Mouse (Mus musculus) Patski (cell line): ENCODE results near the gene Pmm1. TPM values are rescaled to one million over a fixed set of nuclear protein-coding genes. Genes with fewer than 3 reads are reported as not detected.

Source experiments
- ATAC-seq: fragments of 100-300 bp; one replicate; pipeline ENCODE4 v1.8.0; 2021
- CTCF ChIA-PET: fragments of 350-600 bp; sonication (Branson Sonifier 250); formaldehyde crosslinking; loops from one replicate; lab custom pipeline; 2022; ENCODE audit warnings: inconsistent platforms; lab: Charles Lee
- POLR2A ChIA-PET: fragments of 350-600 bp; sonication (Branson Sonifier 250); formaldehyde crosslinking; loops from one replicate; lab custom pipeline; 2022; ENCODE audit warnings: antibody characterized with exemption, inconsistent platforms; lab: Charles Lee
- DNase-seq: peaks from one replicate; pipeline ENCODE4 v3.0.0-alpha.2; 2011; ENCODE audit warnings: low read depth, low spot score
- H3K27me3 ChIP-seq: fragments of 371-371 bp; one replicate; pipeline ENCODE4 v1.5.1; 2021
- CTCF ChIP-seq: fragments of 100-300 bp; IDR thresholded peaks from one replicate; pipeline ENCODE4 v1.5.1; 2021
- in situ Hi-C: fragments of 300-500 bp; cut with MboI; formaldehyde crosslinking; loops from 3 replicates; pipeline ENCODE4 v1.11.1; 2018; ENCODE audit warnings: low pct_unique_long_range_greater_than_20kb, mixed read lengths
- polyA plus RNA-seq: library from polyadenylated mRNA; unstranded; gene quantifications from one replicate; pipeline ENCODE4 v1.2.3, GENCODE M21; 2021

Gene Pmm1
- polyA plus RNA-seq, 1 experiment from 2014 or later = 97.0 TPM

DNA sequence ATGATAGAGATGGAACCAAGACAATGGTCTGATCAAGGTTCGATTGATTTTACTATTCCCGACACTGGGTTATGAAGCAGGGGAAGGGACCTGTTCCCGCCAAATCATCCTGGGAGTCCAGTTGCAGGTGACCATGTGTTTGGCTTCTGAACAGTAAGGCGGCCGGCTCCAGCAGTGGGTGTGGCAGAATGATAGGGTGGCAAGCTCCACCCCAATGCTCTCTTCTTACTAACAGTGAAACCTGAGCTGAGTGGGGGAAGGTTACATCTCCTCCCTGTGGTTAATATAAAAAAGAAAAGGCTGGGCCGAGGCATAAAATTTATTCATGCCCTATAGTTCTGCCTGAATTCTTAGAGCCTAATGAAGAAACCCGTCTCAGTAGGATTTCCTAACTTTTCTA, 8.4 kb upstream of the Pmm1 start:
- TF ChIP-seq CTCF = no peak
- POLR2A ChIA-PET = no interaction called here
- no peaks in the 10 kb centered on the region for H3K27me3 ChIP-seq
- ATAC-seq (no peak), DNase-seq (no peak)
- in situ Hi-C loops = no loop called here
- CTCF ChIA-PET = interaction anchor here (0.9 kb wide), 1 partner anchor 50 kb away, joined by 3 read pairs; no protein-coding TSS in a partner anchor

DNA sequence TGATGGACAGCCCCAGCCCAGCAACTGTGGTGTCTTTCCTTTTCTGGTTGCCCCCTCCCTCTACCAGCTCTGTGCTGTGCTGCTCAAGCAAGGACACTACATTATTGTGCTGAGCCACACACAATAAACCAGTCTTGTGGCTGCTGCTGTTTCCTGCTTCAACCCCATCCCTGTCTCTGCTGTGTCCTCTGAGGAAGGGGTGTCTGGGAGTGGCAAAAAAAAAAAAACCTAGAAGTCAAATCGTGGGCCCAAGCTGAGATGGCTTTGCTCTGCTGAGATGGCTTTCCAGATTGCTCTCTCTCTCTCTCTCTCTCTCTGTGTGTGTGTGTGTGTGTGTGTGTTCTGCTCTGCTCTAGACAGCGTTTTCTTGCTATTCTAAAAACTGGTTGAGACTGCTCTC, 7.7 kb upstream of the Pmm1 start:
- in situ Hi-C loops = no loop called here
- ATAC-seq (no peak), DNase-seq (no peak)
- TF ChIP-seq CTCF = no peak
- POLR2A ChIA-PET = no interaction called here
- CTCF ChIA-PET = no interaction called here
- no peaks in the 10 kb centered on the region for H3K27me3 ChIP-seq

GRCm38 (mm10) chr15:81967821-81968220, 7.1 kb upstream of the Pmm1 start:
- ATAC-seq = no peak
- CTCF ChIA-PET = no interaction called here
- no peak for TF ChIP-seq CTCF
- in situ Hi-C loops = no loop called here
- DNase-seq = no peak
- no peaks in the 10 kb centered on the region for H3K27me3 ChIP-seq
- POLR2A ChIA-PET = no interaction called here

- in situ Hi-C loops = no loop called here
- DNase-seq = no peak
- TF ChIP-seq CTCF = no peak
- ChIA-PET CTCF (interaction anchor here (1.1 kb wide), 1 partner anchor 11 kb away, joined by 3 read pairs; no protein-coding TSS in a partner anchor), POLR2A (no interaction called here)
- ATAC-seq = no peak
- no peaks in the 10 kb centered on the region for H3K27me3 ChIP-seq
Observed at GRCm38 (mm10) chr15:81966062-81966829, 5.5 kb upstream of the Pmm1 start.

- H3K27me3 ChIP-seq = no peaks in the 10 kb centered on the region
- POLR2A ChIA-PET = no interaction called here
- no peak for TF ChIP-seq CTCF
- in situ Hi-C loops = no loop called here
- ATAC-seq (peak; percentile 52), DNase-seq (peak; percentile 87)
- CTCF ChIA-PET = interaction anchor here (1.5 kb wide), 1 partner anchor 10 kb away, joined by 3 read pairs; no protein-coding TSS in a partner anchor
Observed at GRCm38 (mm10) chr15:81964980-81965545, 4.3 kb upstream of the Pmm1 start.

DNA sequence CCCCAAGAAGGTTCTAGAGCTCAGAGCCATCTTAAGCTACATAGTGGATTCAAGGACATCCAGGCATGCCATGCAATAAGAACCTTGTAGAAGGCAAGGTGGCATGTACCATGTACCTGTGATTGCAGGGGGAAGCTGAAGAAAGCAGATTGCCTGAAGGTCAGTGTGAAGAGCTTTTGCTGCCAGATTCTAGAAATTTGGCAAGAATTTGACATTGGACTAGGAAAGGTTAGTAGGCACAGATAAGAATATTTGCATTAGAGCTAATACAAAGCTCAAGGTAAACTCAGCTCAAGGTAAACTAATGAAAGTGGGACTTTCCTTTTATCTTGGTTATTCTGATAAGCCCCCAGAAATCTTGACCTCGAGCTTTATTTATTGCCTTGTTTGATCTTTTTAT, 3.5 kb upstream of the Pmm1 start:
- CTCF ChIA-PET = interaction anchor here (1.5 kb wide), 1 partner anchor 10 kb away, joined by 3 read pairs; no protein-coding TSS in a partner anchor
- H3K27me3 ChIP-seq = no peaks in the 10 kb centered on the region
- DNase-seq = no peak
- no peak for TF ChIP-seq CTCF
- no peak for ATAC-seq
- POLR2A ChIA-PET = no interaction called here
- in situ Hi-C loops = no loop called here

DNA sequence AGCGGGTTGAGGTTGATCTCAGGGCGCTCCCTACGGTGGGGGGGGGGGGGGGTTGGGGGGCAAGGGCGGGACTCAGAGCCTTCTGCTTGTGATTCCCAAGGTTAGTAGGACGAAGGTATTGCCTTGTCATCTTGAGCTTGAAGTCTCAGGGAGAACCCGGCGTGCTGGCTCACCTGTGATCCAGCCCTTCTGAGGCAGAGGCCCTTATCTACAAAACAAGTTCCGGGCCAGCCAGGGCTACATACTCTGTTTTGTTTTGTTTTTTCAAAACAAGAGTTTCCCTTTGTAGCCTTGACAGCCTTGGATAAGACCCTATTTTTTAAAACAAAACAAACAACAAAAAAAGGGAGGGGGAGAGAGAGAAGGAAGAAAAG, 335 bp upstream of the Pmm1 start:
- no peak for ATAC-seq
- CTCF ChIA-PET = interaction anchor here (1.1 to 2.0 kb wide), 9 partner anchors 13 to 55 kb away, joined by 3 to 11 read pairs (median 5); no protein-coding TSS in a partner anchor
- in situ Hi-C loops = no loop called here

DNA sequence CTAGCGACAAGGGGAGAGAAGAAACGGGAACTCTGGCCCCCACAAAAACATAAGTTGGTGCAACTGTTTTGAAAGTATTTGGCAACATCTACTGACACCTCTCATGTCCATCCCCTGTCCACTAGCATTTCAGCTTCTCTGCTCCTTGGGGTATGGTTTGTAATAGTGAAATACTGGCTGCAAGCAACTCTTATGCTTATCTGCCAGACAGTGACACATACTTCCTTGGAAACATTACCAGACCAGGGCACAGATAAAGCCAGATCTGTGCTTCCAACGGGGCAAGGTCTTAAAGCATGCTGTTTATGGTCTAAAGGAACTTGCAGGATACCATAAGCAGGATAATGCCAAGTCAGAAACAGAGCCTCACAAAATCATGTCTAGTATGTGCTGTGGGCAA, 1.8 kb downstream of the Pmm1 start:
- H3K27me3 ChIP-seq = no peaks in the 10 kb centered on the region
- DNase-seq (no peak), ATAC-seq (no peak)
- in situ Hi-C loops = loop anchor here (5.0 kb wide), 1 partner anchor 38 kb away; no protein-coding TSS in a partner anchor
- ChIA-PET CTCF (interaction anchor here (1.1 to 1.7 kb wide), 4 partner anchors 12 to 20 kb away, joined by 3 to 6 read pairs (median 4); no protein-coding TSS in a partner anchor), POLR2A (no interaction called here)
- no peak for TF ChIP-seq CTCF

More for the DNA sequence above, 335 bp upstream of the Pmm1 start:
- POLR2A ChIA-PET = interaction anchor here (1.0 kb wide), 2 partner anchors 14 to 45 kb away, joined by 3 read pairs; no protein-coding TSS in a partner anchor
- TF ChIP-seq CTCF = no peak
- no peaks in the 10 kb centered on the region for H3K27me3 ChIP-seq
- no peak for DNase-seq

DNA sequence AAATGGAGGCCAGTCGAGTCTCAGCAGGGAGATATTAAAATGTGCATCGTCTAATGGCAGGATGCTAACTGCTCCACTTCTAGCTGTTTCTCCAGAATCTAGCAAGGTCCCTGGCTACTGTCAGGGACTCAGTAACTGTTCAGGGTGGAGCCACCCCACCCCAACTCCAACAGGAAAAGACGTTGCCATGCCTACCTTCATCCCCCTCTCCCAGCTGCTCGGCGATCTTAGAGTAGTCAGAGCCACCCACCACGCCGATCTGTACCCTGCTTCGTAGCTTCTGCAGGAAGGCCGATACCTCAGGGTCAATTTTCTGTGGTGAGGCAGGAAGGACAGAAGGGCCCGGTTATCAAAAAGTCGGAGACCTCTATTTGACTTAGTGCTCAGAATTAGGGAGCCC, 3.1 kb downstream of the Pmm1 start:
- ATAC-seq = no peak
- no peaks in the 10 kb centered on the region for H3K27me3 ChIP-seq
- DNase-seq = no peak
- in situ Hi-C loops = loop anchor here (5.0 kb wide), 1 partner anchor 40 kb away; no protein-coding TSS in a partner anchor
- CTCF ChIA-PET = interaction anchor here (1.1 to 2.1 kb wide), 9 partner anchors 12 to 82 kb away, joined by 3 to 12 read pairs (median 5); no protein-coding TSS in a partner anchor
- TF ChIP-seq CTCF = no peak
- POLR2A ChIA-PET = no interaction called here

- TF ChIP-seq CTCF = no peak
- POLR2A ChIA-PET = no interaction called here
- H3K27me3 ChIP-seq = no peaks in the 10 kb centered on the region
- in situ Hi-C loops = loop anchor here (5.0 kb wide), 1 partner anchor 41 kb away; no protein-coding TSS in a partner anchor
- DNase-seq (no peak), ATAC-seq (no peak)
- CTCF ChIA-PET = interaction anchor here (0.8 to 2.1 kb wide), 12 partner anchors 9 to 78 kb away, joined by 3 to 12 read pairs (median 4); partner anchors contain the start of genes 1700029P11Rik and Desi1
Observed at GRCm38 (mm10) chr15:81956457-81956856, 4.3 kb downstream of the Pmm1 start.
